ENCODE assay signal across 7 mouse cellular contexts in genomic region chr10:17827391-17827790, GRCm38 (mm10). TPM values are rescaled to one million over a fixed set of nuclear protein-coding genes. Genes with fewer than 3 reads are reported as not detected.
DNase-seq lines count a peak whose midpoint lies in the region; ATAC-seq lines count a peak whose summit lies in the region.

No protein-coding gene starts in this region.

- no peaks in the 10 kb centered on the region for H3K4me1 ChIP-seq in embryonic facial prominence, embryonic 11.5 days (ENCODE audit: control insufficient read depth, insufficient read depth, low read length)
- H3K4me1 ChIP-seq in midbrain, embryonic 11.5 days (ENCODE audit: control insufficient read depth, insufficient read depth, low read length): peaks cover 26% of the 10 kb centered on the region

- no peaks in the 10 kb centered on the region for H3K9me3 ChIP-seq in embryonic facial prominence, embryonic 11.5 days (replicated peaks; ENCODE audit: control insufficient read depth, low read length)
- no peaks in the 10 kb centered on the region for H3K9me3 ChIP-seq in midbrain, embryonic 11.5 days (ENCODE audit: control insufficient read depth, low read length)

- ATAC-seq in embryonic facial prominence, embryonic 11.5 days (replicated peaks; ENCODE audit: insufficient number of reproducible peaks, low FRiP score, low TSS enrichment, low read depth): no peak
- peak; percentile 67 for ATAC-seq in midbrain, embryonic 11.5 days (ENCODE audit: low FRiP score)
- ATAC-seq in granulocyte monocyte progenitor cell, adult 5-6 weeks (replicated peaks; ENCODE audit: poor library complexity, severe bottlenecking): no peak

- peak; percentile 54 for DNase-seq in ZHBTc4 (ENCODE audit: low read depth, low spot score)
- peak; percentile 40 for DNase-seq in embryonic facial prominence, embryonic 11.5 days (ENCODE audit: low spot score)
- peak; percentile 9 to 27 for DNase-seq in kidney, adult 8-10 months
- peak; percentile 93 for DNase-seq in midbrain, embryonic 11.5 days (ENCODE audit: low spot score, missing footprints)
- DNase-seq in gastrocnemius, postnatal 36 days: no peak
- no peak for DNase-seq in left cerebral cortex, postnatal 25 days (ENCODE audit: low spot score in 2 of 2)

- intact Hi-C loops in gastrocnemius, postnatal 36 days (cut with DNase I): no loop called here
- intact Hi-C loops in left cerebral cortex, postnatal 25 days (cut with DNase I): no loop called here

- H3K36me3 ChIP-seq in embryonic facial prominence, embryonic 11.5 days (replicated peaks; ENCODE audit: control insufficient read depth, insufficient read depth, low read depth, low read length): no peaks in the 10 kb centered on the region
- no peaks in the 10 kb centered on the region for H3K36me3 ChIP-seq in midbrain, embryonic 11.5 days (ENCODE audit: control insufficient read depth, insufficient read depth, low read length)

- no peak overlapping the region; the same call in 1 of the 2 replicates for H3K9ac ChIP-seq in embryonic facial prominence, embryonic 11.5 days (replicated peaks; ENCODE audit: low read length)
- H3K9ac ChIP-seq in midbrain, embryonic 11.5 days (ENCODE audit: low read length): no peak overlapping the region

- H3K4me2 ChIP-seq in embryonic facial prominence, embryonic 11.5 days (ENCODE audit: low read depth, low read length): peak overlapping the region; percentile 14; the same call in 1 of the 2 replicates
- H3K4me2 ChIP-seq in midbrain, embryonic 11.5 days: peak overlapping the region; percentile 33

- no peak overlapping the region for H3K27ac ChIP-seq in embryonic facial prominence, embryonic 11.5 days (replicated peaks; ENCODE audit: low read depth, low read length)
- H3K27ac ChIP-seq in midbrain, embryonic 11.5 days (ENCODE audit: low read depth, low read length): peak overlapping the region; percentile 62

- H3K27me3 ChIP-seq in embryonic facial prominence, embryonic 11.5 days (ENCODE audit: control insufficient read depth, insufficient read depth, low read length): no peaks in the 10 kb centered on the region
- H3K27me3 ChIP-seq in midbrain, embryonic 11.5 days (ENCODE audit: control insufficient read depth, insufficient read depth, low read length): no peaks in the 10 kb centered on the region

- 2% methylated on average over 12 of the region's 12 CpGs for WGBS in embryonic facial prominence, embryonic 11.5 days
- WGBS in midbrain, embryonic 11.5 days: under 1% methylated on average over 12 of the region's 12 CpGs

- H3K4me3 ChIP-seq in embryonic facial prominence, embryonic 11.5 days (ENCODE audit: low read depth, low read length): no peak overlapping the region
- no peak overlapping the region for H3K4me3 ChIP-seq in midbrain, embryonic 11.5 days (ENCODE audit: low read depth, low read length)

RNA-seq across cellular contexts. Expression of gene Txlnb, which starts 31.4 kb away (rescaled TPM):
- 1.8 and 1.9 TPM in 2 replicates for polyA plus RNA-seq in embryonic facial prominence, embryonic 11.5 days (2014; fragmentation: Nextera tagmentation; extraction: Ambion mirVana)
- polyA plus RNA-seq in midbrain, embryonic 11.5 days (2014; fragmentation: Nextera tagmentation; extraction: Ambion mirVana): 5.8 TPM in 2 replicates
- 100 to 1,000 TPM; 258 to 310 TPM for total RNA-seq in gastrocnemius, postnatal 36 days (2021)
- 1.5 and 1.9 TPM in 2 replicates for total RNA-seq in granulocyte monocyte progenitor cell, adult 5-6 weeks (2014; fragmentation: Nextera tagmentation)
- total RNA-seq in granulocyte monocyte progenitor cell, adult 5-6 weeks (2017): 0.73 and 1.6 TPM in 2 replicates
- under 1 TPM; 0.34 to 0.39 TPM for total RNA-seq in left cerebral cortex, postnatal 25 days (2021)

Comparison
In these comparisons a context has a peak if more than half of its experiments do, and no peak if none do; other contexts are left out.
1. DNase-seq: peak in ZHBTc4 (single experiment), embryonic facial prominence, embryonic 11.5 days (single experiment), kidney, adult 8-10 months (2 of 2) and midbrain, embryonic 11.5 days (single experiment); none in gastrocnemius, postnatal 36 days (0 of 2) and left cerebral cortex, postnatal 25 days (0 of 2).
2. RNA of gene Txlnb, which starts 31.4 kb away (total RNA-seq): 258 to 310 TPM in gastrocnemius, postnatal 36 days; 0.73 to 1.9 TPM in granulocyte monocyte progenitor cell, adult 5-6 weeks and 0.34 to 0.39 TPM in left cerebral cortex, postnatal 25 days; every median in the first group is over 10 times any median in the second.